Mouse (Mus musculus) cerebellum, adult 18-20 months (tissue): ENCODE results near the gene Olfr113.
"Not testable (repeated sequence)": the region's sequence is repeated elsewhere in the genome, so short reads cannot be mapped to it uniquely, and the experiment has no call there.

Source experiments
- DNase-seq, 2 experiments: peaks; one replicate each; pipeline ENCODE4 v3.0.0; 2021

The Olfr113 gene

DNA sequence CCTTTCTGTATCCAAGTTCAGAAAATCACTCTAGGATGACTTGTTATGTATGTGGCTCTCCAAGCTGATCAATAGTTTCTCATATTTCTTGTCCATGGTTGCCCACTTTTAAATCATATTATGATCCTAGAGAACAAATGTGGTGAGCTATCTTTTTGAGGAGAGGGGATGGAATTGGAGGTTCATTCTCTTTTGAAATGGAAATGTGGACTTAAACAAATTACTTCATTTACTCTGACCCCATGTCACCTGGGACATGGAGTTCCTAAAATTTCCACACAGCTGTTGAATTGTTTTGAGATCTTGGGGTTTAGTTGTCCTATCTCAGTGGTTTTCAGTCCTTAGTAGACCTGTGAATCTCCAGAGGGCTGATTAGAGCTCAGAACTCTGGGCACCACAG lies at the start of gene Olfr113:
TSS of gene Olfr113 (minus strand) at position 101 of the 400 bp plus-strand sequence.
- DNase-seq: no peak

DNA sequence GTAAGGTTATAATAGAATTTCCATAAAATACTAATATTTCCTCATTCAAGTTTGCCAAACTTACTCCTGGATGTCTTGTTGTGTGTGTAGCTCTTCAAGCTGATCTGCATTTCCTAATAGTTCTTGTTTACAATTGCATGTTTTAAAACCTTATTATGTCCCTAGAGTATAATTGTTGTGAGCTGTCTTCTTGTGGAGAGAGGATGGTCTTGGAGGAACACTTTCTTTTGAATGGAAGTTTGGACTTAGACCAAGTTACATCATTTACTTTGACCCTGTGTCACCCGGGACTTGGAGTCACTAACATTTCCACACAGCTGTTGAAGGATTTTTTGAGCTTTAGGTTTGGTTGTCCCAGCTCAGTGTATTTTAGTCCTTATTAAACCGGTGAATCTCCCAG lies 49.5 kb upstream of the Olfr113 start, which contains the start of the genes Olfr115 and Olfr116:
TSS of gene Olfr115 (minus strand) at position 101 of the 400 bp plus-strand sequence.
TSS of gene Olfr116 (minus strand) at position 191 of the 400 bp plus-strand sequence.
- DNase-seq: no peak

DNA sequence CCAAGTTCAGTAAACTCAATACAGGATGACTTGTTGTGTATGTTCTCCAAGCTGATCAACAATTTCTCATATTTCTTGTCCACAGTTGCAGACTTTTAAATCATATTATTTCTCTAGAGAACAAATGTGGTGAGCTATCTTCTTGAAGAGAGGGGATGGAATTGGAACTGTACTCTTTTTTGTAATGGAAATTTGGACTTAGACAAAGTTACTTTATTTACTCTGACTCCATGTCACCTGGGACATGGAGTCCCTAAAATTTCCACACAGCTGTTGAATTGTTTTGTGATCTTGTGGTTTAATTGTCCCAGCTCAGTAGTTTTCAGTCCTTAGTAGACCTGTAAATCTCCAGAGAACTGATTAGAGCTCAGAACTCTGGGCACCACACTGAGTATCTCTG lies 15.2 kb upstream of the Olfr113 start, which contains the start of gene Olfr114:
TSS of gene Olfr114 (minus strand) at position 101 of the 400 bp plus-strand sequence.
- no peak for DNase-seq

DNA sequence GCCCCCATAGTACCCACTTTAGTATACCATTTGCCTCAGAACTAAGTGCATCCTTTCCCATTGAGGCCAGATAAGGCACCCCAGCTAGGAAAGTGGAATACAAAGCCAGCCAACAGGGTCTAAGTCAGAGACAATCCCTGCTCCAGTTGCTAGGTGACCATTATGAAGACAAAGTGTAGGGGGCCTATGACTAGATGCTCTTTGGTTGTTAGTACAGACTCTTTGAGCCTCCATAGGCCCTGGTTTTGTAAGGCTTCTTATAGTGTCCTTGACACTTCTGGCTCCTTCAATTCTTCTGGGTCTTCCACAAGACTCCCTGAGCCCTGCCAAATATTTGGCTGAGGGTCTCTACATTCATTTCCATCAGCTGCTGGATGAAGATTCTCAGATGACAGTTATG lies 8.1 kb downstream of the Olfr113 start, which contains the start of gene Olfr112:
TSS of gene Olfr112 (minus strand) at position 101 of the 400 bp plus-strand sequence.
- no peak for DNase-seq

DNA sequence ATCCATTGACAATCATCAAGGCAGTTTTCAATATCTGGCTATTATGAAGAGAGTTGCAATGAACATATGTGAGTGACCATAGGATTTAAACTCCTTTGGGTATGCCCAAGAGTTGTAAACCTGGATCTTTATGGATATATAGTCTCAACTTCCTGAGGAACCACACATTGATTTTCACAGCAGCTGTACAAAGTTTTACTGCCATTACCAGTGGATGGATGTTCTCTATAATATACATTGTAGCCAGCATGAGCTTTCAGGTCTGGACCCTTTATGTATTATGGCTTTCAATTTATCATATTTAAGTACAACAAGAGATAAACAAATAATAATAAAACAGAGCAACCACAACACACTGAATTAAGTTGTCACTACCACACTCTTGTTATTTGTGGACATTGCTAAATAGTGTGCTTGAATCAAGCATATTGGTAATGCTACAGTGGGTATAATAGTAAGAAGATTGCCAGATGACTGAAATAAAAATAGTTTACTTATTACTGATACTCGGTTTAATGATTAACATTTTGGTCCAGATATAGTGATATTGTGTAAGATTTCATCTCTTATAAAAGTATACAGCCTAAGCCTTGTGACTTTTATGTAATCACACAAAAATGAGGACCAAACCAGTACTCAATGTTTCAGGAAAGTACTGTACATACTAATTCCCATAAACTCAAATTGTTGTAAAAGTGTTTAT lies 18.4 kb downstream of the Olfr113 start:
- no peak for DNase-seq

DNA sequence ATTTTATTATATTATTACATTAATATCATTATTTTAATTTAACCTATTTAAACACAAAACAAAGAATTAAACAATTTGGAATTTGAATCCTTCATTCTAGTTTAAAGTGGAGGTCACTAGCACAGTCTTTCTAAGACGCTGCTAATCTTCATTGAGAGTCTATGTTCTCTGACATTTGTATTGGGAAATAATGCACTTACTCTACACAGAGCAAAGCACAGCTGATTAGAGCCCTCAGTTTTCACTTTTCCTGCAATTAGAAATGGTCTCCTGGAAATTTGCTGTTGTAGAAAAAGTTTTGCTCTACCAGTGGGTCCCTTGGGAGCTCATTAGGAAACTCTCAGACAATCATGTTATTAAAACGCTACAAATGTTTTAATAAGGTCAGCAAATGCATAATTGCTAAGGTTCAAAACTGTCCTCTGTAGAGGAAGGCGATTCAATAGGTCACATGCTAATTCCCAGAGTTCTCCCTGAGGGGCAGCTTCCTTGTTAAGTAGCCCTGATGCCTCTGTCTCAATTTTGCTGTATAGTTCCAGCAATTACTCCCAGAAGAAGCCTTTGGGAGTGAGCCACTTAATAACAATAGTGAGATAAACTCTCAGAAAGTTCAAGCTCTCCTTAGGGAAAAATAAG lies 33.5 kb downstream of the Olfr113 start:
- DNase-seq: no peak

DNA sequence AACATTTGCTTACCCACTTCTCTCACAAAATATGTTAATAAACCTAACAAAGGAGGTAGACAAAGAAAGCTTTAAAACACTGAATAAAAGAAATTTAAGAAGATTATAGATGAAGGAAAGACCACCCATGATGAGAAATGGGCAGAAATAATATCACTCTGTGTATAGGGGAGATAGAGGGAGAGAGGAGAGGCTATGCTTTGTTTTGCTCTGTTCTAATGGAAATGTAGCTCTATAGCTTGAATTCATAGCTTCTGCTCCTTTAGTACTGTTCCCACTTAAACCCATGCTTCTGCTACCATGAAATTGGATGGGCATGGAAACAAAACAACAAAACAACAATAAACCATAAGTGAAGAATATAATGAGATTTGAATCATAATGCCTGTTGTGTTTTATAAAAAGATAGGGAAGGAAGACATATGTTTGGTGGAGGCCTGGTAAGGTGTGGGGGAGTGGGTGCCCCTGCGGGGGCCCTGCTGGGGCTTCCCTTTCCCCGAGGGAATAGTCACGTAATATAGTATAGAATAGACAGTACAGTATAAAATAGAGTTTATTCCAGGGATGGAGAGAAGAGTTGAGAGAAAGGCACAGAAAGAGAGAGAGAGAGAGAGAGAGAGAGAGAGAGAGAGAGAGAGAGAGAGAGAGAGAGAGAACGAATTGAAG lies 35.9 kb downstream of the Olfr113 start:
- no peak for DNase-seq

DNA sequence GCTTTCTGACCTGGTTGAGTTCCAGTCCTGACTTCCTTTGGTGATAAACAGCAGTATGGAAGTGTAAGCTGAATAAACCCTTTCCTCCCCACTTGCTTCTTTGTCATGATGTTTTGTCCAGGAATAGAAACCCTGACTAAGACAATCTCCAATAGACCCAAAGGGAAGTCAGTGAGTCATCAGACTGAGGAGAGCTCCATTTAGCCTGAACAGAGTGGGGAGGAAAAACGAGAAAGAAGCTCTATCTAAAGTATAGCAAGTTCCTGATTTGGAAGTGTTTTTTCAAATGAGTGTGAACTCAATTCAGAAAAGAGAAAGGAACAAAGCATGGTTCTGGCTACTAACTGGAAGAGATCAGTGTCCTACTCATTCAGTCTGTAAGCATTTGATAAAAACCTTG lies 39.0 kb downstream of the Olfr113 start:
- DNase-seq: not testable (repeated sequence)

DNA sequence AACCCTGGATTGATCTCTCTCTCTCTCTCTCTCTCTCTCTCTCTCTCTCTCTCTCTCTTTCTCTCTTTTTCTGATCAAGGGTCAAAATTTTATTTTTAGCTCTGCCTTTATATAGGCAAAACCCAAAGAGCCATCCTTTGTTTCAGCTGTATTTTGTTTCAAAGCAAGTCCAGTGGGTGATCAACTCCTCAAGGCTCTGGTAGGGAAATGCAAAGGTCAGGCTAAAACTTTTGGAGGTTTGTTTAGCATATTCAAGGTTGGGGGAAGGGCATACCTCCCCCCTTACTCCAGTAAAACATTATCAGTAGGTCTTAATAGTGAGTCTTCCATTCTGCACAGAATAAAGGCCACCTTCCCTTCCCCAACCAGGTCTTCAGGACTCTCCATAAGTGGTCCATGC lies 42.3 kb downstream of the Olfr113 start:
- DNase-seq: no peak

DNA sequence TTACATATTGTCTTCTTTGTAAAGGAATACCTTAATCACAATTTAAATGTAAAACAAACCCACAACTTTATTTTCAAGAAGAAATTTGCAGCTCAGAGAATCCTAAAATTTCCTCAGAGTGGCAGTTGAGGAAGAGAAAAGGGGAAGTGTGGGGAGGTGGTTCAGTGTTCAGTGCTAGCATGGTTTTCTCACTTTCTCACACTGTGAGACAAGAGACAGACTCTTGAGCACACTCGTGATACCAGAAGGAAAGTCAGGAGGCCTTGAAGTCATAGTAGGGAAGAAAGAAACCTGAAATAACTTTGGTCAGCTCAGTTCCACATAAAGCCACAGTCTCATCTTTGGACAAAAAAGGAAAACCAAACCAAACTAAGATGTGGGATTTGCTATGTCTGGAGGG lies 52.0 kb downstream of the Olfr113 start:
- DNase-seq: not testable (repeated sequence)

DNA sequence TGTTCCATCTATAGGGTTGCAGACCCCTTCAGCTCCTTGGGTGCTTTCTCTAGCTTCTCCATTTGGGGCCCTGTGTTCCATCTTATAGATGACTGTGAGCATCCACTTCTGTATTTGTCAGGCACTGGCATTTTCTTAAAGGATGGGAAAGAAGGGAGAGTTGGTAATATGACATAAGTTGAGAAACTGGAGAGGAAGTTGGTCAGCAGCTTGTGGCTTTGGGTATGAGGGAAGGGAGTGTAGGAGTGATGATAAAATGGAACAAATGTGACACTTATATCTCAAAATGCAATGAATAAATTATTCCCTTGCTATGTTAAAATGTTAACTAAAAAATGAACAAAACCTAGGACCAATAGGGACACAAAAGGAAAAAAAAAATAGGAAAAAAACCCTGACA lies 52.9 kb downstream of the Olfr113 start:
- DNase-seq: not testable (repeated sequence)
